18 mouse cellular contexts compared by ENCODE assay signal in genomic region chr2:180367350-180367749, GRCm38 (mm10). TPM values are rescaled to one million over a fixed set of nuclear protein-coding genes. Genes with fewer than 3 reads are reported as not detected.
"Had no signal": no experiment of that assay in that cellular context is flagged by ENCODE, and none has a peak within 500 bp of the region (broad histone marks: within the 10 kb centered on the region; RNA-seq: fewer than 3 reads in every experiment).

No protein-coding gene starts in this region.

- H3K4me2 ChIP-seq: neural tube, embryonic 15.5 days; stomach, embryonic 15.5 days had no signal

- H3K27me3 ChIP-seq: neural tube, embryonic 15.5 days; stomach, embryonic 15.5 days had no signal

- H3K27ac ChIP-seq: neural tube, embryonic 15.5 days; stomach, embryonic 15.5 days; stomach, postnatal 0 days had no signal

- H3K4me3 ChIP-seq: neural tube, embryonic 15.5 days; stomach, embryonic 15.5 days had no signal

- H3K9me3 ChIP-seq: neural tube, embryonic 15.5 days; stomach, embryonic 15.5 days had no signal

- H3K36me3 ChIP-seq: neural tube, embryonic 15.5 days; stomach, embryonic 15.5 days had no signal

- H3K4me1 ChIP-seq: neural tube, embryonic 15.5 days; stomach, embryonic 15.5 days had no signal

- DNase-seq: retina, postnatal 1 day; right cerebral cortex, adult 18-20 months; right cerebral cortex, postnatal 14 days; right cerebral cortex, postnatal 25 days; right cerebral cortex, postnatal 4 days; spleen, adult 18-20 months; thymus, adult 18-20 months; thymus, adult 2 months; thymus, postnatal 14 days; thymus, postnatal 25 days; thymus, postnatal 36 days; thymus, postnatal 4 days had no signal

- H3K9ac ChIP-seq: neural tube, embryonic 15.5 days; stomach, embryonic 15.5 days had no signal

RNA-seq across cellular contexts. Expression of gene Gata5, which starts 32.9 kb away (rescaled TPM):
- total RNA-seq: neutrophil, adult 5-6 weeks had no signal
- polyA plus RNA-seq: neural tube, embryonic 14.5 days; thymus, postnatal 0 days had no signal
